Mouse (Mus musculus): ENCODE results near the gene Capn2. TPM values are rescaled to one million over a fixed set of nuclear protein-coding genes. Genes with fewer than 3 reads are reported as not detected.

Capn2 gene
- total and polyA plus RNA-seq, 2 experiments from 2014 or later = 82.1 to 88.2 TPM

DNA sequence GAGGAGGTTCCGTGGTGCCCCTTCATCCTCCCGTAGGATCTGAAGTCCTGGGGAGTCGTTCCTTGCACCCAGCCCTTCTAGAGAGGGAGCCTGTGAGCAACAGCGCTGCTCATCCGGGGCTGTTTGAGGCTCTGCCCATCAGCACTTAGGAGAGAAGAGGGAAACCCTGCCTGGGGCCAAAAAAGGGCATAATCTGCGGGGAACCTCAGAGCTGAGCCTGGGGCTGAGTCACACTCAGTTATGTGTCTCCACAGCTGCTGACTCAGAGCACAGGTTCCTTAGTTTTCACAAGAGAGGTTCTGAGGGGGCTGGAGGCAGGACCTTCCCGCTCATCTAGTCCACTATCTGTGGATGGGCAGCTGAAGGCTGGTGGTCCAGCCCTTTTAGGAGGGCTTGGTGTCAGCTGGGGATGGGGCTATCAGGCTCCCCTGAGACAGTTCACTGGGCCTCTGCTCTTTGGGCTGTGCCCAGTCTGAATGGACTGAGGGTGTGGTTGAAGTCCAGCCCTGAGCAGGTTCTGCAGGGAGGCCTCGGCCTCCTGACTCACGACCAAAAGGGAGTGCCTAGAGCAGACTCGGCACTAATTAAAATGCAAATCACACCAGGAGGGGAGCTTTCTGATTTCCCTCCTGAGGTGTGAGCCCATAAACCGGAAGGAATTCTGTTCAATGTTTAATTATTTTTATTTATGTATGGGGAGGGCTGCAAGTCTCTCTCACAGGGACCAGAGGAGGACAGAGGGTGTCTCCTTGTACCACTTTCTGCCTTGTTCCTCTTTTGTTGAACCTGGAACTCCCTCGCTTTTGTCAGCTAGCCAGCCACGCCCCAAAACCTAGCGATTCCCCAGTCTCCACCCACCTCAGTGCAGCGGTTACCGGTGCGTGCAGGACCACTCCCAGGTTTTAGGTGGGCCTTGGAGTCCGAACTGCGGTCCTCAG is 10.8 kb upstream of the Capn2 start:
- no peak overlapping the region for H3K27ac ChIP-seq (ENCODE audit: low read depth, low read length)
- no peaks in the 10 kb centered on the region for H3K36me3 ChIP-seq (ENCODE audit: insufficient read depth, low read length)
- WGBS = 13% methylated on average over 19 of the region's 19 CpGs
- no peak for TF ChIP-seq CTCF (IDR thresholded peaks at IDR 0.05)
- H3K9me3 ChIP-seq (ENCODE audit: low read length) = no peaks in the 10 kb centered on the region
- DNase-seq (ENCODE audit: low spot score) (no peak), ATAC-seq (ENCODE audit: low FRiP score) (no peak)
- H3K27me3 ChIP-seq (ENCODE audit: insufficient read depth, low read length) = no peaks in the 10 kb centered on the region
- peak overlapping the region; percentile 15; the same call in 1 of the 2 replicates for H3K4me2 ChIP-seq (ENCODE audit: low read depth, low read length, poor library complexity, severe bottlenecking)
- H3K9ac ChIP-seq (replicated peaks; ENCODE audit: low read length, poor library complexity, severe bottlenecking) = no peak overlapping the region
- no peak overlapping the region for H3K4me3 ChIP-seq (ENCODE audit: low read depth, low read length)
- peaks cover 7% of the 10 kb centered on the region; the same call in 1 of the 2 replicates for H3K4me1 ChIP-seq (ENCODE audit: insufficient read depth, low read length)

DNA sequence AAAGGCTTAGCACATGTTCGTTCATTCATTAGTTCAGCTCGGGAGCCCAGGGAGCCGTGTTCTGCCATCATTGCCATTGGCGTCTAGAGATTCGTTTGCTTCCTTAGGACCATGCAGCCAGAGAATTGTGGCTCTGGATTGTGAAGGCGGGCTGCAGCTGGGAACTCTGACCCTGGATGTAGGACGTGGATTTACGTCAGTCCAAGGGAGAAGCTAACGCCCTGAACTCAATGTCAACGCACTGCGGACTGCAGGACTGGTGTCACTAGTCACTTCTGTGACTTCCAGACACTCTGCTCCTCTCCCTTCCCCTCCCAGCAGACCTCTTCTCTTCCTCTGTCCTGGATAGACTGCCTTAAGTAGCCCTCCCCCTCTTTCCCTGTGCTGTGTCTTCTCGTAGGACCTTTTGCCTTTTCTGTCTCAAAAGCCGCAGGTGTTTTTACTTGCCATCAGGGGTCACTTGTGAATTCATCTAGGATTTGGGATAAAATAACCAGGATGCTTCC is 9.9 kb upstream of the Capn2 start:
- Histone ChIP-seq H3K4me1 (ENCODE audit: insufficient read depth, low read length) (peaks cover 7% of the 10 kb centered on the region; the same call in 1 of the 2 replicates), H3K27ac (ENCODE audit: low read depth, low read length) (no peak overlapping the region), H3K9me3 (ENCODE audit: low read length) (no peaks in the 10 kb centered on the region), H3K4me3 (ENCODE audit: low read depth, low read length) (no peak overlapping the region), H3K36me3 (ENCODE audit: insufficient read depth, low read length) (no peaks in the 10 kb centered on the region), H3K4me2 (ENCODE audit: low read depth, low read length, poor library complexity, severe bottlenecking) (no peak overlapping the region), H3K27me3 (ENCODE audit: insufficient read depth, low read length) (no peaks in the 10 kb centered on the region), H3K9ac (replicated peaks; ENCODE audit: low read length, poor library complexity, severe bottlenecking) (no peak overlapping the region)
- DNase-seq (ENCODE audit: low spot score) (no peak), ATAC-seq (ENCODE audit: low FRiP score) (no peak)
- 59% methylated on average over 13 of the region's 13 CpGs for WGBS
- no peak for TF ChIP-seq CTCF (IDR thresholded peaks at IDR 0.05)

DNA sequence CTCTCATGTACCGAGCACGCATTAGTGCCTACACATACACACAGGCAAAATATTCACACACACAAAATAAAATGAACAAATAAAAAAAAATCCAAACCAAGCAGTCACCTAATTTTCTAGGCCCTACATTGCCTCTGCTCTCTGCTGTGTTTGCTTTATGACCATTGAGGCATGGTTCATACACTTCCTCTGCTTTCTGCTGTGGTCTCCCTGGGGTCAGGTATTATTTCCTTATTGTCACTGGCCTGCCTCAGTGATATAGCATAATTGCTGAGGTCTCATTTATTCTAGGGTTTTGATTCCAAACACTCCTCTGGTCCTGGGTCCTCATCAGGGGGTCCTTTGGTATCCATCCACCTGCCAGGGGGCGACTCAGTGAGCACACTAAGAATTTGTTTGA is 8.2 kb upstream of the Capn2 start:
- ATAC-seq (ENCODE audit: low FRiP score) = no peak
- no peak for DNase-seq (ENCODE audit: low spot score)
- Histone ChIP-seq H3K4me3 (ENCODE audit: low read depth, low read length) (no peak overlapping the region), H3K9me3 (ENCODE audit: low read length) (no peaks in the 10 kb centered on the region), H3K4me1 (ENCODE audit: insufficient read depth, low read length) (peaks cover 7% of the 10 kb centered on the region; the same call in 1 of the 2 replicates), H3K27me3 (ENCODE audit: insufficient read depth, low read length) (no peaks in the 10 kb centered on the region), H3K36me3 (ENCODE audit: insufficient read depth, low read length) (no peaks in the 10 kb centered on the region), H3K9ac (replicated peaks; ENCODE audit: low read length, poor library complexity, severe bottlenecking) (no peak overlapping the region), H3K4me2 (ENCODE audit: low read depth, low read length, poor library complexity, severe bottlenecking) (no peak overlapping the region), H3K27ac (ENCODE audit: low read depth, low read length) (no peak overlapping the region)
- TF ChIP-seq CTCF (IDR thresholded peaks at IDR 0.05) = no peak
- WGBS = 90% methylated on average over 3 of the region's 3 CpGs

DNA sequence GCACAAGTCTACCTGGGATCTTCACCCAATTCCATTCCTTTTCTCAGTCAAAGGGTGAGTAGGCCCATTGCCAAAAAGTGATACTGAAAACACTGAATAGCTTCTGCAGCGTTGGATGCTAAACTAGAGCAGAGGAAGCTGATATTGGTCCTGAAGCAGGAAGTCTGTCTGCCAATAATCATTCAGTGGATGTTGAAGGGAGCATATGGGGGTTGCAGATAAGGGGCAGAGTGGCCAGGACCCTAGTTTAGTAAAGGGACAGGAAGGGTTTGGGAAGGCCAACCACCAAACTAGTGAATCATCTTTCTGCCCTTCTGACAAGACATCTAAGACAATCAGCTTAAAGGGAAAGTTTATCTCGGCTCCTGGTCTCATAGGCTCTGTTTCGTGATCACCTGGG is 6.3 kb upstream of the Capn2 start:
- DNase-seq (ENCODE audit: low spot score) = no peak
- Histone ChIP-seq H3K27me3 (ENCODE audit: insufficient read depth, low read length) (no peaks in the 10 kb centered on the region), H3K36me3 (ENCODE audit: insufficient read depth, low read length) (no peaks in the 10 kb centered on the region), H3K27ac (ENCODE audit: low read depth, low read length) (no peak overlapping the region), H3K4me1 (ENCODE audit: insufficient read depth, low read length) (peaks cover 7% of the 10 kb centered on the region; the same call in 1 of the 2 replicates), H3K4me2 (ENCODE audit: low read depth, low read length, poor library complexity, severe bottlenecking) (no peak overlapping the region), H3K9ac (replicated peaks; ENCODE audit: low read length, poor library complexity, severe bottlenecking) (no peak overlapping the region), H3K9me3 (ENCODE audit: low read length) (no peaks in the 10 kb centered on the region), H3K4me3 (ENCODE audit: low read depth, low read length) (no peak overlapping the region)
- no peak for ATAC-seq (ENCODE audit: low FRiP score)
- no peak for TF ChIP-seq CTCF (IDR thresholded peaks at IDR 0.05)
- 80% methylated on average over 3 of the region's 3 CpGs for WGBS

DNA sequence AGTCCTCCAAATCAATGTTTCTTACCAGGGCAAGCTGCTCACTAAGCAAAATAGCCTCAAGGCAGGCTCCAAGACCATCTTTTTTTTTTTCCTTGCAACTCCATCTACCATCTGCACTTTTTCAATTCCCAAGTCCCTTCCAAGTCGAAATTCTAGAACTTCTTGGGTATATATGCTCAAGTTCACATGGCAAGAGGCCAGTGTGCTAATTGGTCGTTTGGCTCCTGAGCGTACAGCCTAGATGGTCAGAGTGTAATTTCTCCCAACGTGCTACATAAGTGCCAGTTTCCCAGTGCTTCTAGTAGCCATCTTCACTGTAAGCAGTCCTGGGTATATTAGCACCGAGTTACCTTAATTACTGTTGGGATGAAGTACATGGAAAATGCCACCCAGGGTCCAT is 5.6 kb upstream of the Capn2 start:
- ATAC-seq (ENCODE audit: low FRiP score) = no peak
- 84% methylated on average over 5 of the region's 5 CpGs for whole genome bisulfite sequencing

DNA sequence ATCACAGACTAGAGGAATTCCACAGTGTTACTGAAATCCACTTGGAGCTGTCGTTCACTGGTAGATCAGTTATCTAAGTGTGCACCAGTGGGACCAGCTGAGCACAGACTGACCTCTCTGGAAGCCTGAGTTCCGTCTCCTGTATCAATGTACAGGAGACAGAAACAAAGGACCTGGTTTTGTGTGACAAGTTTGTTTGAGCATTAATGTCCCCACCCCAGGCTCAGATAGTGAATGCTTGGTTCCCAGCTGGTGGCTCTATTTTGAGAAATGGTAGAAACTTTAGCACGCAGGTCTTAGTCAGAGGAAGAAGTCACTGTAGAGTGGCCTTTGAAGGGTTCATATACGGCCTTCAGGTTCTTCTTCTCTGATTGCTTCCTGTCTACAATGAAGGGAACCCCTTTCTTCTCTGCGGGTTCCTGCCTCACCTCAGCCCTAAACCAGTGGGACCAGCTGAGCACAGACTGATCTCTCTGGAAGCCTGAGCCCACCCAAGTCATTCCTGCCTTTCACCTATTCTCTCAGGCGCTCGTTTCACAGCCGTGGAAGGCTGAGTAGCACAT is 3.6 kb upstream of the Capn2 start:
- H3K9me3 ChIP-seq (ENCODE audit: low read length) = no peaks in the 10 kb centered on the region
- DNase-seq (ENCODE audit: low spot score) = no peak
- no peak overlapping the region for H3K27ac ChIP-seq (ENCODE audit: low read depth, low read length)
- no peak for TF ChIP-seq CTCF (IDR thresholded peaks at IDR 0.05)
- no peaks in the 10 kb centered on the region for H3K36me3 ChIP-seq (ENCODE audit: insufficient read depth, low read length)
- ATAC-seq (ENCODE audit: low FRiP score) = no peak
- peaks cover 3% of the 10 kb centered on the region for H3K4me1 ChIP-seq (ENCODE audit: insufficient read depth, low read length)
- no peak overlapping the region for H3K9ac ChIP-seq (replicated peaks; ENCODE audit: low read length, poor library complexity, severe bottlenecking)
- no peaks in the 10 kb centered on the region for H3K27me3 ChIP-seq (ENCODE audit: insufficient read depth, low read length)
- 78% methylated on average over 8 of the region's 8 CpGs for WGBS
- H3K4me3 ChIP-seq (ENCODE audit: low read depth, low read length) = no peak overlapping the region
- H3K4me2 ChIP-seq (ENCODE audit: low read depth, low read length, poor library complexity, severe bottlenecking) = no peak overlapping the region

More for the DNA sequence above, 5.6 kb upstream of the Capn2 start:
- Histone ChIP-seq H3K9ac (replicated peaks; ENCODE audit: low read length, poor library complexity, severe bottlenecking) (no peak overlapping the region), H3K4me1 (ENCODE audit: insufficient read depth, low read length) (peaks cover 2% of the 10 kb centered on the region; the same call in 1 of the 2 replicates), H3K9me3 (ENCODE audit: low read length) (no peaks in the 10 kb centered on the region), H3K4me3 (ENCODE audit: low read depth, low read length) (no peak overlapping the region), H3K36me3 (ENCODE audit: insufficient read depth, low read length) (no peaks in the 10 kb centered on the region), H3K27me3 (ENCODE audit: insufficient read depth, low read length) (no peaks in the 10 kb centered on the region), H3K4me2 (ENCODE audit: low read depth, low read length, poor library complexity, severe bottlenecking) (no peak overlapping the region), H3K27ac (ENCODE audit: low read depth, low read length) (no peak overlapping the region)
- no peak for DNase-seq (ENCODE audit: low spot score)
- TF ChIP-seq CTCF (IDR thresholded peaks at IDR 0.05) = no peak
